Mouse (Mus musculus) embryonic fibroblast, embryonic 13.5 days (primary cell): Measurements from ENCODE around the gene Zxdc. TPM values are rescaled to one million over a fixed set of nuclear protein-coding genes. Genes with fewer than 3 reads are reported as not detected.

Experiments used
- H3K27ac ChIP-seq: 2 replicates; pipeline ENCODE4 v1.5.1; 2012; ENCODE audit warnings: low read length, control low read depth, inconsistent platforms; ENCODE audit not compliant: insufficient read depth
- H3K4me1 ChIP-seq: 2 replicates; pipeline ENCODE4 v1.6.1; 2011; ENCODE audit warnings: low read length; ENCODE audit not compliant: control insufficient read depth, insufficient read depth
- H3K4me3 ChIP-seq: 2 replicates; pipeline ENCODE4 v1.5.1; 2011; ENCODE audit warnings: mild to moderate bottlenecking, control low read depth, low read length; ENCODE audit not compliant: insufficient read depth
- CTCF ChIP-seq: IDR thresholded peaks from 2 replicates; pipeline ENCODE4 v1.5.1; 2011; ENCODE audit warnings: mild to moderate bottlenecking, control low read depth, low read length, moderate library complexity, borderline replicate concordance; ENCODE audit not compliant: insufficient read depth
- POLR2A ChIP-seq: IDR thresholded peaks from 2 replicates; pipeline ENCODE4 v1.6.1; 2011; ENCODE audit warnings: low read depth, mild to moderate bottlenecking, control low read depth, low read length, moderate library complexity
- polyA plus RNA-seq: library from polyadenylated mRNA; stranded (reverse); fragments of >200 nt; gene quantifications from 2 replicates; pipeline ENCODE4 v1.2.4, GENCODE M21; 2011; ENCODE audit warnings: low read depth; ENCODE audit not compliant: missing spikeins, insufficient read length

Gene Zxdc
- polyA plus RNA-seq, result 14.2 and 14.7 TPM in 2 replicates

DNA sequence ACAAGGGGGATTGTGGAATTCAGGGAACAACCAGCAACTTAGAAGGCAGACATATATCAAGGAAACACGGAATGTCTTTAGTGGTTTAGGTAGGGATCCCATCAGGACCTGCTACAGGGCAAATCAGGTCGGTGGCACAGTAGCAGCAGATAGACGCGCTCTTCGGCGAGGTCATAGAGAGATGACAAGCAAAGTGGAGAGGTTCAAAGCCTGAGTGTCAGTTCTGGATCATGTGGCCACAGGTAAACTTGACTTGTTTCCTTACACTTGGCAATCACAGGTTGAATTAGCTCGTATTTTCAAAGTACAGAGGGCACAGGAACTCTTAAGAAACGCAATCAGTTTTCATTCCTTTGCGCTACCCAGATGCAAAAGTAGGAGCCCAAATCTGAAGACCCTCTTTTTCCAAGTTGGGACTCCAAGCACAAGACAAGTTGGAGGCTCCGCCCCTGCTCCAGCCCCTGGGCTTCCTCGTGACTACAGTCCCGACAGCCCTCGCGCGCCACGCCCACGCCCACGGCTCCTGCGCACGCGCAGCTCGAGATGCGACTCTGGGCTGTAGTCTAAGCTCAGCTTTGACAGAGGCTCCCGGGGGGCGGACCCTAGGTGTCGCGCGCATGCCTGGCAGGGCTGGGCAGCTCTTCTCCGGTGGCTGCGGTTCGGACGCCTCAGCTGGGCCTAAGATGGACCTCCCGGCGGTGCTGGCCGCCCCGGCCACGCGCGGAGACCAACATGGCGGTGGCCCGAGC is at the start of gene Zxdc:
Zxdc (plus strand) TSS at position 517 of the 749 bp plus-strand sequence.
- Histone ChIP-seq H3K27ac (peak within 1 kb of the TSS; percentile 59), H3K4me3 (peak within 1 kb of the TSS; percentile 90), H3K4me1 (peaks cover 9% of the 10 kb centered on the region)
- TF ChIP-seq POLR2A, result peak; percentile 82
- TF ChIP-seq CTCF, result no peak

DNA sequence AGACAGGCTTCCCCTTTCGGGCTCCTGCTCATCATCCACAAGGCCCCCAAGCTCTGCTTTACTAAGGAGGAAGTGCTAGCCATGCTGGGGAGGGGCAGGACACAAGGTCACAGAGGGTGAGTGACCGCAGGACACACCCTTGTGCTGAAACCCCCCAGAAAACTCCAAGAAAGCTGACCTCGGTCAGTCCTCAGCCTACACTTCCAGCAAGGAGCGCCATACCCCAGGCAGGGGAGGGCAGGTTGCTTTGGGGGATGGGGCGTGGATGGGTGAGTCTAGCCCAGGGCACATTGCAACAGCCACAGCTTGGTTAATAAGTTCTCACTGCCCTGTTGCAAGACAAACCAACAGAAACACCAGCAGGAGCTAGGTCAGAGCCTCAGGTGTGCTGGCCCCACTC is 48.9 kb upstream of the Zxdc start:
- H3K4me3 ChIP-seq, result no peak overlapping the region
- no peaks in the 10 kb centered on the region for H3K4me1 ChIP-seq
- H3K27ac ChIP-seq, result no peak overlapping the region
- no peak for TF ChIP-seq CTCF
- TF ChIP-seq POLR2A, result no peak

DNA sequence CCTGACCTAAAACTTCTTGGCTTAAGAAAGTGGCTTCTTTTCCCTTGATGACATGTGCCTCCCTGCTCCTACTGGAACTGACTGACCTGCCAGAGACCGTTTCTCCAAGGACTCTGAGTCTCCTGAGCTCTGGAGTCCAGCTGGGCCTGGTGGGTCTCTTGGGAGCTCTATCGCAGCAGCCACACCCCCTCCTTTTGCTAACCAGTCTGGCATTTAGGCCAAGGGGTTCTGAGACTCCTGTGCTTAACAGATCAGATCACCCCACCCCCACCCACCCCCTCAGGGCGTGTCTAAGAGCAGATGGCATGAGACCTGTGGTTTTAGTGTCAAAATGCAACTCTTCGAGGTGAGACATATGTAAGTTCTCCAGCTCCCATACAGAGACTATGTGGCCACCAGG is 47.5 kb upstream of the Zxdc start:
- Histone ChIP-seq H3K4me3 (no peak overlapping the region), H3K27ac (no peak overlapping the region), H3K4me1 (no peaks in the 10 kb centered on the region)
- no peak for TF ChIP-seq POLR2A
- TF ChIP-seq CTCF, result no peak

DNA sequence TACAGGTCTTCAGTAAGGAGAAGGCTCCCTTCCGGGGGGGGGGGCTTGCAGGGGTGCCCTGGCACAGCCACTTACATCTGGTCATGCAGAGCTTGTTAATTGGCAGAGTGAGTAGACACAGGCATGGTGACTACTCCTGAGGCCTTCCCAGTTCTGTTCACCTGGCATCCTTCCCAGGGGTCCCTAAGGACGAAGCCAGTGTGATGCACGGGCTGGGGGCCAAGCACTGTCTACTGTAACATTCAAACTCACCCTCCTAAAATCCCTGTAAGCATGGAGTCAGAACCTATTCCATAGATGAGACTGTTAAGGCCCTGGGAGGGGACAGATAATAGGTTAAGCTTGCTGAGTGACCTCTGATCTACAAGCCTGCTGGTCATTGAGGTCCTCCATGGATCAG is 45.3 kb upstream of the Zxdc start:
- TF ChIP-seq POLR2A (no peak), CTCF (no peak)
- no peak overlapping the region for H3K27ac ChIP-seq
- H3K4me1 ChIP-seq, result no peaks in the 10 kb centered on the region
- no peak overlapping the region for H3K4me3 ChIP-seq

DNA sequence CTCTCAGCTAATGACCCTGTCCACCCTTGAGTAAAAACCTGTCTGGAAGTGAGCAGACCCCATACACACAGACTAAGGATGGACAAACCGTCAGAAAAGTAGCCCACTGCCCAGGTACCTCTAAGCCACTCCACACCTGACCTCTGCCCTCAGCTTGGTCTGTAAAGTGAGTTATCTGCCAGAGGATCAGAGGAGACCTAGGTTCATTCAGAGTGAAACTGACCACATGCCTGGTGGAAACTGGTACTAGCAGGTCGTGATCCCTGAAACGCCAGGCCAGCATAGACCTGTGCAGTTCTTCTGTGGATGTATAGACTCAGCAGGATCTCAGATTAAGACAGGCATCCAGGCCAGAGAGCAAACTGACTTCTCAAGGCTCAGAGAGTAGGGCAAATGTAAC is 44.8 kb upstream of the Zxdc start:
- Histone ChIP-seq H3K4me1 (no peaks in the 10 kb centered on the region), H3K4me3 (no peak overlapping the region), H3K27ac (no peak overlapping the region)
- TF ChIP-seq CTCF (no peak), POLR2A (no peak)

DNA sequence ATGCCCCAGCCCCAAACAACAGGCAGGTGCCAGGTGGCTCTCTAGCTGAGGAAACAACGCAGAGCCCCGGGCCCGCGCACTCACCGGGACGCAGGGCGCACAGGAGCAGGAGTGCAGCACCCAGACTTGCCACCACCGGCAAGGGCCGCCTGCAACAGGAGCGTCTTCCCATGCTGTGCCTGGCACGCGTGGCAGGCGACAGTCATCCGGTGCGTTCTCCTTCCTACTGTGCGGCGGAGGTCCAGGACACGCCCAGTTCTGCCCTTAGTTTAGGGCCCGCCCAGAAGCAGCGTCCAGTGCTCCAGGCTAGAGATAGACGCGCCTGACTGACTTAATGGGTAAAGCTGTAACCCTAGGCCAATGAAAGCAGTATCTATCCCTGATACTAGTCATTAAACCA is 44.3 kb upstream of the Zxdc start, which contains the start of gene Chst13:
Chst13 (minus strand) TSS at position 195 of the 400 bp plus-strand sequence.
- no peaks in the 10 kb centered on the region for H3K4me1 ChIP-seq
- TF ChIP-seq CTCF (no peak), POLR2A (no peak)
- no peak within 1 kb of the TSS for H3K4me3 ChIP-seq
- H3K27ac ChIP-seq, result no peak within 1 kb of the TSS

DNA sequence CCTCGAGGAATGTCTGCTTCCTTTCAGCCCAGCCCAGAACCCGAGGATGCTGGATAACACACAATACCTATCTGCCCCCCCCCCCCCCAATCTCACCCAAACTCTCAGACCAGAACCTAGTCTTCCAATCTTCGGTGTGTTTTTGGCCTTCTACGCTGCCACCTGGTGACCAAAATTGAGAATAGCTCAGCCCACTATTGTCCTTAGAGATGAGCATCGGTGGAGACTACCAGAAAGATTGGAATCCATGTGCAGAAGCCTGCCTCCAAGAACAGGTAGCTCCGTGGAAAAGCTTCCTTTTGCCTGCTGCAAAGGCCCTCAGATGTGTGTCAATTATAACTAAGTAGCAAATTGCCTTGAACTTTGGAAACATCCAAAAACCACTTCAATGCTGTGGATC is 41.6 kb upstream of the Zxdc start:
- H3K4me1 ChIP-seq, result no peaks in the 10 kb centered on the region
- no peak for TF ChIP-seq POLR2A
- no peak overlapping the region for H3K27ac ChIP-seq
- no peak overlapping the region for H3K4me3 ChIP-seq

DNA sequence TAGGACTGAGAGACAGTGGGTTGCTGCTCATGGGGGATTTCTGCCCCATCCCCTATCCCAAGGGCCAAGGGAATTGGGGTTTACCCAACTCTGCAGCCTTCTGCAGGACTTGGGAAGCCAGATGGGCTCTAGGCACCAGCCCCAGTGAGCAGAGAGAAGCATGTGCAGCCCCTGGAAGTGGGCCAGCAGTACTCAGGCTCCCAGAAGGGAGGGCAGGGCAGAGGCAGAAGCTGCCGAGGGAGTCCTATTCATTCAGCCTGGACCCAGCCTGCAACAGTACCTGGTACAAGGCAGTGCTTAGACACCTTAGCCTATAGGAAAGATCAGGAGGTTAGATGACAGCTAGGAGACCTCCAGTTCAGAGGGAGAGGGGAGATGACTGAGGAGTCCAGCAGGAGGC is 39.3 kb upstream of the Zxdc start:
- no peak overlapping the region for H3K27ac ChIP-seq
- no peak overlapping the region for H3K4me3 ChIP-seq
- H3K4me1 ChIP-seq, result no peaks in the 10 kb centered on the region
- no peak for TF ChIP-seq POLR2A
- no peak for TF ChIP-seq CTCF

DNA sequence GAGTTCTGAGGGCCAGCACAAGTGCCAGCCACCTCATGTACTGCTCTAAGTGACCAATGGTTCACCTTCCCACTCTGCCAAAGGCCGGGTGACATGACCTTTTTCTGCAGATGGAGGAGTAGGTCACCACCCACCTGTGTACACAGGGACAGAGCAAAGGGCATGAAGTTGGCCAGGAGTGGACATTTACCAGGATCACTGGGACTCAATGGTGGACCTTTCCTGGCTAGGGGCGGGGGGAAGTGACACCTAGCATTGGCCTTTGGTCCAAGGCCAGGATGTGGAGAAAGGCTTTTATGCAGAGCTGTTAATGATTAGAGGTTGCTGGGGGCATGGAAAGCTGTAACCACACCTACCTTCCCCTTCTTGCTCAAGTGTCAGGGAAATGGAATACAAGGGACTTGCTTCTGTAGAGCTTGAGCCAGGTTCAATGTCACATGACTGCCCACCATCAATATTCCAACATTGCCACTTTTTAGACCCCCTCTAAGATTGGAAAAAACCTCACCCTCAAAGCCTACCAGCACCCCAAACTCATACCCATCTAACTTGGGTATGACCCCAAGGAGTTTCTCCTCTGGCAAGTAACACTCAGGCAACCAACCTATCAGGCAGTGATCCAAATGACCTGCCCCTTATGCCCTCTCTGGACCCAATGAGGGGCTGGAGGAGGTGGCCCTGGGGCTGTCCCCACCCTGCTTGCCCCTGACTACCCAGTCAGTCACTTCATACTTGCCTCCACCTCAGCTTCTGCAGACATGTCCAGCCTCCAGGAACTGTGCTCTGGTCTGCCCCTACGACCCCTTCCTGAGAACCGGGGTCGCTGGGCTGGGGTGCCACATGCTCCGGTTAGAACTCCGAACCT is 36.5 kb upstream of the Zxdc start, which contains the start of gene Uroc1:
Uroc1 (plus strand) TSS at position 724 of the 865 bp plus-strand sequence.
- H3K27ac ChIP-seq, result no peak within 1 kb of the TSS
- no peaks in the 10 kb centered on the region for H3K4me1 ChIP-seq
- H3K4me3 ChIP-seq, result no peak within 1 kb of the TSS
- TF ChIP-seq POLR2A (no peak), CTCF (no peak)

DNA sequence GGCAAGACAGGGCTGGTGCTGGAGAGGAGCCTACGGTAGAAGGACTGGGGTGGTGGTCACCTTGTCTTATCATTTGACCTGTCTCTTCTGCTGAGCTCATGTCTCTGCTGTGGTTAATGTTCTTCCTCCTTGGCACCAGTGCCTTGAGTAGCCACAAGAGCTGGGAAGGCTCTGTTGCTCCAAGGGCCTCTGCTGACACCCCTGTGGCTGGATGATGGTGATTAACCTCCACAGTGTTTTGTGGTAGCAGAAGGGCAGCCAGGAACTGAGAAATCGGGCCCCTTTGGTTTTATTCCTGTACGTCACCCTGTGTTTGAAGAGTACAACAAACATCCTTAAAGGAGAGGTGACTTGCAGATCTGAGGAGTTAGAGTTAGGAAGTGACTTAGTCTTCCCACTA is 35.0 kb upstream of the Zxdc start:
- Histone ChIP-seq H3K4me1 (no peaks in the 10 kb centered on the region), H3K4me3 (no peak overlapping the region), H3K27ac (no peak overlapping the region)
- TF ChIP-seq CTCF, result no peak
- TF ChIP-seq POLR2A, result no peak
